Mouse (Mus musculus): ENCODE data around the gene Gm49393. TPM values are rescaled to one million over a fixed set of nuclear protein-coding genes. Genes with fewer than 3 reads are reported as not detected.

The Gm49393 gene
- polyA plus RNA-seq (2012; rRNA removed): not detected in 2 replicates

DNA sequence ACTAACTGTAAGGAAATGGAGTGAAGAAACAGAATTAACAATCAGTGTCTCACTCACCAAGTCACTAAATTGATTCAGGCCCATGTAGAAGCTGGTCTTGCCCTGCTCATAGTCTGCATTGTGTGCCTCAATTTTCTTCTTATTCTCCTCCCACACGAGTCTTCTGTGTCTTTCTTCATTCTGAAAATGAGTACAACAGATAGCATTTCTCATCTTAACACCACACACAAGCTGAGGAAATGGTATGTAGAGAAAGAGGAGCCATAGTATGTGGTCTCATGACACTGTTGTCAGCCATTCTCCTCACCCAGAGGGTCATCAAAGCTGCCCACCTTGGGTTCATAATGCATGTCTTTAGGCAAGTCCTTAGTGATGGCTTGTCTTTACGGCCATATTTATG lies at the start of gene Gm49393:
TSS of gene Gm49393 (minus strand) at position 101 of the 400 bp plus-strand sequence.

GRCm38 (mm10) chr13:60941884-60942283 lies 6.5 kb upstream of the Gm49393 start, which contains the start of gene Tpbpa:
Gene Tpbpa, minus strand, starts transcription at chr13:60941984.

DNA sequence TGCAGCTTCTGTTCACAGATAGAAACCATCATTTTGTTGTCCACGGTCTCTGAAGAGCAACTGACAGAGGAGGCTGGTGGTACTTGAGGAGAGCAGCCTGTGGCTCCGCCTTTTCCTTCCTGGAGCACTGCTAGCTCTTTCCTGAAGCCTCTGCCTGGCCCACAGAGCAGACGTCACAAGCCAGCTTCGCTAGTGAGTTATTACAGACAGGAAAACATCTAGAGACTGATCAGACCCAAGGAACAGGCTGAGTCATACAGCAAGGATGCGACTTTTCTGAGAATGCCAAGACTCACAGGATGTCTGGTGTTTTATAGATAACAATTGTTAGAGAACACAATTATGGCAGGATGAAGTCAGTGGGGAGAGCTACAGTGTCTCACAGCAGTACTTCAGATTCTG lies 1.1 kb upstream of the Gm49393 start, which contains the start of the genes Gm49391 and Ctla2a:
TSS of gene Gm49391 (minus strand) at position 72 of the 402 bp plus-strand sequence.
TSS of gene Ctla2a (minus strand) at position 126 of the 402 bp plus-strand sequence.

GRCm38 (mm10) chr13:60904780-60905179 lies 30.6 kb downstream of the Gm49393 start, which contains the start of gene Tpbpb:
Gene Tpbpb, minus strand, starts transcription at chr13:60904880.

DNA sequence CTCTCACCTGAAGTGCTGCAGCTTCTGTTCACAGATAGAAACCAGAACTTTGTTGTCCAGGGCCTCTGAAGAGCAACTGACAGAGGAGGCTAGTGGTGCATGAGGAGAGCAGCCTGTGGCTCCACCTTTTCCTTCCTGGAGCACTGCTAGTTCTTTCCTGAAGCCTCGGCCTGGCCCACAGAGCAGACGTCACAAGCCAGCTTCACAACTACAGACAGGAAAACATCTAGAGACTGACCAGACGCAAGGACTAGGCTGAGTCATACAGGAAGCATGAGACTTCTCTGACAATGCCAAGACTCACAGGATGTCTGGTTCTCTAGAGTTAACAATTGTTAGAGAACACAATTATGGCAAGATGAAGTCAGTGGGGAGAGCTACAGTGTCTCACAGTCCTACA lies 38.1 kb downstream of the Gm49393 start, which contains the start of gene Ctla2b:
TSS of gene Ctla2b (minus strand) at position 120 of the 400 bp plus-strand sequence.

GRCm38 (mm10) chr13:60896794-60897193 lies 38.6 kb downstream of the Gm49393 start, which contains the start of gene Gm49392:
Gene Gm49392, minus strand, starts transcription at chr13:60896894.

GRCm38 (mm10) chr13:60864281-60864680 lies 71.1 kb downstream of the Gm49393 start, which contains the start of gene 4930486L24Rik:
Gene 4930486L24Rik, minus strand, starts transcription at chr13:60864475.

Other genes with a start within 250 kb of the Gm49393 start
- not detected in 2 replicates for gene BC051665, start 149.2 kb downstream of the Gm49393 start, polyA plus RNA-seq (2012; rRNA removed)
- not detected in 2 replicates for gene Ctsll3, start 132.7 kb downstream of the Gm49393 start, polyA plus RNA-seq (2012; rRNA removed)
- not detected in 2 replicates for gene 4930486L24Rik, start 71.1 kb downstream of the Gm49393 start, polyA plus RNA-seq (2012; rRNA removed)
- gene Gm49392, start 38.7 kb downstream of the Gm49393 start, polyA plus RNA-seq (2012; rRNA removed): not detected in 2 replicates
- gene Ctla2b, start 38.1 kb downstream of the Gm49393 start, polyA plus RNA-seq (2012; rRNA removed): 0.22 and 0.26 TPM in 2 replicates
- gene Tpbpb, start 30.7 kb downstream of the Gm49393 start, polyA plus RNA-seq (2012; rRNA removed): not detected in 2 replicates
- 0.24 and 0.59 TPM in 2 replicates for gene Gm49391, start 981 bp upstream of the Gm49393 start, polyA plus RNA-seq (2012; rRNA removed)
- gene Ctla2a, start 1.0 kb upstream of the Gm49393 start, polyA plus RNA-seq (2012; rRNA removed): 0.94 and 1.4 TPM in 2 replicates
- not detected in 2 replicates for gene Tpbpa, start 6.4 kb upstream of the Gm49393 start, polyA plus RNA-seq (2012; rRNA removed)
- gene Ctsj, start 70.4 kb upstream of the Gm49393 start, polyA plus RNA-seq (2012; rRNA removed): not detected in 2 replicates
- gene Ctsq, start 105.0 kb upstream of the Gm49393 start, polyA plus RNA-seq (2012; rRNA removed): not detected in 2 replicates
- not detected in 2 replicates for gene Ctsr, start 228.7 kb upstream of the Gm49393 start, polyA plus RNA-seq (2012; rRNA removed)

All from colon, adult 2 months (tissue).